Mouse (Mus musculus) hindbrain, embryonic 14.5 days (tissue): Measurements from ENCODE around the gene Dmac2. TPM values are rescaled to one million over a fixed set of nuclear protein-coding genes. Genes with fewer than 3 reads are reported as not detected.
A peak's percentile ranks its signal among the peaks of the same experiment; 100 is the strongest.

Experiments used
- ATAC-seq: fragments of 200-750 bp; cut with Nextera tagmentation; 2 replicates; pipeline ENCODE4 v1.8.0; 2017; ENCODE audit warnings: moderate number of reproducible peaks, mild to moderate bottlenecking, moderate TSS enrichment, moderate library complexity; ENCODE audit not compliant: low FRiP score
- DNase-seq: peaks from one replicate; pipeline ENCODE4 v3.0.0-alpha.2; 2015; ENCODE audit warnings: low spot score
- H3K27ac ChIP-seq: fragments of 300-500 bp; sonication (generic); 2 replicates; pipeline ENCODE4 v1.5.1; 2014; ENCODE audit warnings: mild to moderate bottlenecking, moderate library complexity
- H3K27me3 ChIP-seq: fragments of 300-500 bp; sonication (generic); 2 replicates; pipeline ENCODE4 v1.6.1; 2014; ENCODE audit warnings: mild to moderate bottlenecking, low read length, mixed read lengths; ENCODE audit not compliant: control insufficient read depth, insufficient read depth
- H3K36me3 ChIP-seq: fragments of 300-500 bp; sonication (generic); replicated peaks from 2 replicates; pipeline ENCODE4 v1.6.1; 2014; ENCODE audit not compliant: control insufficient read depth, insufficient read depth
- H3K4me1 ChIP-seq: fragments of 300-500 bp; sonication (generic); replicated peaks from 2 replicates; pipeline ENCODE4 v1.6.1; 2014; ENCODE audit warnings: antibody characterized with exemption, low read length, mixed read lengths; ENCODE audit not compliant: control insufficient read depth, insufficient read depth
- H3K4me2 ChIP-seq: fragments of 300-500 bp; sonication (generic); replicated peaks from 2 replicates; pipeline ENCODE4 v1.6.1; 2014; ENCODE audit warnings: mild to moderate bottlenecking, moderate library complexity
- H3K4me3 ChIP-seq: fragments of 300-500 bp; sonication (generic); replicated peaks from 2 replicates; pipeline ENCODE4 v1.5.1; 2014; ENCODE audit warnings: mild to moderate bottlenecking, low read length
- H3K9ac ChIP-seq: fragments of 300-500 bp; sonication (generic); 2 replicates; pipeline ENCODE4 v1.6.1; 2014
- H3K9me3 ChIP-seq: fragments of 300-500 bp; sonication (generic); 2 replicates; pipeline ENCODE4 v1.6.1; 2016; ENCODE audit warnings: low read length; ENCODE audit not compliant: control insufficient read depth
- WGBS: fragments of 180-500 bp; shearing (Covaris S2); extraction: QIAGEN DNeasy Blood & Tissue Kit; methylation state at CpG from one replicate; pipeline ENCODE4 v1.1.7; 2014; 5-methylcytosine and 5-hydroxymethylcytosine counted together
- polyA plus RNA-seq: library from polyadenylated mRNA; unstranded; fragments of >200 nt; fragmentation: Nextera tagmentation; extraction: Ambion mirVana; gene quantifications from 2 replicates; pipeline ENCODE4 v1.2.1, GENCODE M21; 2014

Dmac2 gene
- polyA plus RNA-seq, 1 experiment from 2014 or later = 43.3 TPM

- H3K27me3 ChIP-seq = no peaks in the 10 kb centered on the region
- no peaks in the 10 kb centered on the region for H3K4me1 ChIP-seq
- no peak overlapping the region for H3K4me2 ChIP-seq
- H3K27ac ChIP-seq = no peak overlapping the region
- peaks cover 29% of the 10 kb centered on the region for H3K36me3 ChIP-seq
- no peak for ATAC-seq
- H3K9me3 ChIP-seq = no peaks in the 10 kb centered on the region
- 78% methylated on average over 10 of the region's 10 CpGs for WGBS
- H3K4me3 ChIP-seq = no peak overlapping the region
- H3K9ac ChIP-seq = no peak overlapping the region
- no peak for DNase-seq
These were observed 24.9 kb downstream of the Dmac2 start for GRCm38 (mm10) chr7:25644136-25644535.

DNA sequence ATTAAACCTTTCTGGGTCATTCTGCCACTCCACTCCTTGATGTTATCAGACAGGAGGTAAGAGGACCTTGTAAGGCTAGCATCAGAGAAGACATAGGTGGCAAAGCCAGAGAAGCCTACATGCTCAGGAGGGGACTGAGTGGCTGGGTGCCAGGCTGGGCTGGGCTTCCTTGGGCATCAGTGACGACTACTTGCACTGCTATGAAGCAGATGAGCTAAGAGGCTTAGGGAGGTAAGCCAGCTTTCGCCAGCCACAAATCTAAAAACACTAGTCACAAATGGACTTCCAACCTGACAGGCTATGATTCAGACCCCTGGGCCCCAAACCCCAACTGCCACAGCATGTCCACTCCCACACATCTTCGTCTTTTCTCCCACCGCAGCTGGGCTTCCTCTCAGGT, 25.4 kb downstream of the Dmac2 start:
- WGBS = 80% methylated on average over 4 of the region's 4 CpGs
- H3K9me3 ChIP-seq = no peaks in the 10 kb centered on the region
- ATAC-seq = no peak
- no peak overlapping the region for H3K4me2 ChIP-seq
- DNase-seq = no peak
- H3K4me1 ChIP-seq = no peaks in the 10 kb centered on the region
- no peak overlapping the region for H3K4me3 ChIP-seq
- H3K27ac ChIP-seq = no peak overlapping the region
- no peaks in the 10 kb centered on the region for H3K27me3 ChIP-seq
- H3K9ac ChIP-seq = no peak overlapping the region
- H3K36me3 ChIP-seq = peaks cover 24% of the 10 kb centered on the region

DNA sequence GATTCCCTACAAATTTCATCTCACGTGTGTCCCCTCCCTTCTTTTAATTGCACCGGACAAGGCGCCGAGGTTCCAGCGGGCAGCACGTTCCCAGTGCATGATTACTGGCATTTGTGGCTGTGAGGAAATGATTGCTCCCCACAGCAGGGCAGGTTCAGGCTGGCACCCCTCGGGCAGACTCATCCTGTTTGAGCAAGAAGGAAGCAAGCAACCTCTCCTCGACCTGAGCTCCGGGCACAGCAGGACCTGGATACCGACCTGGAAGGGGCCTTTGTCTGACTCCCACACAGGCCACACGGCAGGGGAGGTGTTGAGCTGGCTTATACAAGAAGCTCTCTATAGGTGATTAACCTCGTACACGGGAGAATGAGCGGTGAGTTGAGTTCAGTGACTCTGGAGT, 25.9 kb downstream of the Dmac2 start:
- DNase-seq = no peak
- no peak overlapping the region for H3K4me3 ChIP-seq

GRCm38 (mm10) chr7:25647574-25648123, 28.4 kb downstream of the Dmac2 start:
- no peak for ATAC-seq
- H3K36me3 ChIP-seq = peaks cover 7% of the 10 kb centered on the region
- no peaks in the 10 kb centered on the region for H3K4me1 ChIP-seq
- no peak overlapping the region for H3K4me3 ChIP-seq
- no peak overlapping the region for H3K9ac ChIP-seq
- no peaks in the 10 kb centered on the region for H3K9me3 ChIP-seq
- no peak overlapping the region for H3K4me2 ChIP-seq
- no peaks in the 10 kb centered on the region for H3K27me3 ChIP-seq
- WGBS = 60% methylated on average over 5 of the region's 5 CpGs
- no peak for DNase-seq
- no peak overlapping the region for H3K27ac ChIP-seq

More for the DNA sequence above, 25.9 kb downstream of the Dmac2 start:
- H3K36me3 ChIP-seq = peaks cover 21% of the 10 kb centered on the region
- no peaks in the 10 kb centered on the region for H3K27me3 ChIP-seq
- WGBS = 60% methylated on average over 14 of the region's 14 CpGs
- no peak overlapping the region for H3K9ac ChIP-seq
- no peak overlapping the region for H3K27ac ChIP-seq
- no peak for ATAC-seq
- H3K9me3 ChIP-seq = no peaks in the 10 kb centered on the region
- H3K4me1 ChIP-seq = no peaks in the 10 kb centered on the region
- H3K4me2 ChIP-seq = no peak overlapping the region

DNA sequence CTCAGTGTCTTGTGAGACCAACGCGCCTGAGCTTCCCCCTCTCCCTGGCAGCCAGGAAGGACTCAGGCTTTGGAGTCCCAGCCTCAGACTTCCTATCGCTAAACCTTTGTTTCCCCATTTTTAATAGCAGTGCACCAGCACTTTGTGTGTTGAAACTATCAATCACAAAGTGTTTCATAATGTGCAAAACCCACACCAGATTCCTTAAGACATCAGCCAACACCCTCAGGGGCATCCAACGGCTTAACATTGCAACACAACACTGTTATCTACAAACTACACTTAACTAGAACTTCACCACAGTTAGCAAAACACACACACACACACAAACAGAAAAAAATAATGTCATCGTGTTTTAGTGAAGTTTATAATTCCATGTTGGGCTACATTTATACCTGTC, 30.6 kb downstream of the Dmac2 start:
- 75% methylated on average over 5 of the region's 5 CpGs for WGBS

DNA sequence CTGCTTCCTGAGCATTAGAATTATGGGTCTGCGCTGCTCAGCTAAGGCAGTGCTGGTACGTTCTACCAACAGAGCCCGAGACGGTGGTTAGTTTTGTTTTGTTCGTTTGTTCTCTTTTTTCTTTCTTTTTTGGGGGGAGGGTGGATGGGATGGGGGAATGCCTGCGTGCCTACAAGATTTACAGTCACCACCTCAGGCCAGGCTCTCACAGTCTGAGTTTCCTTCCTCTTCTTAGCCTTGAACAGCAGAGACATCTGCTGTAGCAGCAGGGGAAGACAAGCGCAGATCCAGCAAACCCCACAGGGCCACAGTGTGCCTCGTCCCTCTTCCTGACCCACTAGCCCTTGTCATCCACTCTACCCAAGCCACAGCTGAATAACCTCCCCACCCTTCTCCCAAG, 32.1 kb downstream of the Dmac2 start:
- Histone ChIP-seq H3K9ac (no peak overlapping the region), H3K27ac (no peak overlapping the region), H3K4me1 (no peaks in the 10 kb centered on the region), H3K27me3 (no peaks in the 10 kb centered on the region), H3K36me3 (no peaks in the 10 kb centered on the region), H3K4me3 (no peak overlapping the region), H3K9me3 (no peaks in the 10 kb centered on the region), H3K4me2 (no peak overlapping the region)
- WGBS = 91% methylated on average over 8 of the region's 8 CpGs
- no peak for DNase-seq
- ATAC-seq = no peak

More for the DNA sequence above, 30.6 kb downstream of the Dmac2 start:
- H3K9ac ChIP-seq = no peak overlapping the region
- no peak for ATAC-seq
- DNase-seq = no peak
- peaks cover 6% of the 10 kb centered on the region for H3K36me3 ChIP-seq
- H3K9me3 ChIP-seq = no peaks in the 10 kb centered on the region
- no peaks in the 10 kb centered on the region for H3K4me1 ChIP-seq
- H3K4me3 ChIP-seq = no peak overlapping the region
- no peak overlapping the region for H3K4me2 ChIP-seq
- H3K27me3 ChIP-seq = no peaks in the 10 kb centered on the region
- no peak overlapping the region for H3K27ac ChIP-seq

GRCm38 (mm10) chr7:25652244-25652759, 33.1 kb downstream of the Dmac2 start:
- Histone ChIP-seq H3K4me3 (no peak overlapping the region), H3K9me3 (no peaks in the 10 kb centered on the region), H3K4me1 (peaks cover 3% of the 10 kb centered on the region; the same call in 1 of the 2 replicates), H3K36me3 (no peaks in the 10 kb centered on the region), H3K4me2 (no peak overlapping the region), H3K27ac (no peak overlapping the region), H3K9ac (no peak overlapping the region), H3K27me3 (no peaks in the 10 kb centered on the region)
- DNase-seq (no peak), ATAC-seq (no peak)
- 91% methylated on average over 12 of the region's 12 CpGs for WGBS

GRCm38 (mm10) chr7:25655601-25656428, 36.6 kb downstream of the Dmac2 start:
- Histone ChIP-seq H3K4me3 (no peak overlapping the region), H3K4me2 (no peak overlapping the region), H3K27ac (no peak overlapping the region), H3K27me3 (no peaks in the 10 kb centered on the region), H3K9me3 (no peaks in the 10 kb centered on the region), H3K36me3 (no peaks in the 10 kb centered on the region), H3K9ac (no peak overlapping the region), H3K4me1 (peaks cover 22% of the 10 kb centered on the region)
- 80% methylated on average over 11 of the region's 11 CpGs for WGBS
- DNase-seq (no peak), ATAC-seq (no peak)

- Histone ChIP-seq H3K4me3 (peak overlapping the region; percentile 58), H3K36me3 (peaks cover under 1% of the 10 kb centered on the region; the same call in 1 of the 2 replicates), H3K9ac (peak overlapping the region; percentile 67), H3K9me3 (no peaks in the 10 kb centered on the region), H3K4me2 (peak overlapping the region; percentile 90), H3K27ac (no peak overlapping the region), H3K27me3 (no peaks in the 10 kb centered on the region), H3K4me1 (peaks cover 22% of the 10 kb centered on the region)
- DNase-seq = no peak
- no peak for ATAC-seq
- WGBS = 48% methylated on average over 10 of the region's 10 CpGs
These were observed 38.6 kb downstream of the Dmac2 start for GRCm38 (mm10) chr7:25657785-25658184.
